Mouse (Mus musculus): ENCODE results near the gene Aspdh. TPM values are rescaled to one million over a fixed set of nuclear protein-coding genes. Genes with fewer than 3 reads are reported as not detected.

Aspdh gene
- total RNA-seq, 1 experiment from 2014 or later: not detected

DNA sequence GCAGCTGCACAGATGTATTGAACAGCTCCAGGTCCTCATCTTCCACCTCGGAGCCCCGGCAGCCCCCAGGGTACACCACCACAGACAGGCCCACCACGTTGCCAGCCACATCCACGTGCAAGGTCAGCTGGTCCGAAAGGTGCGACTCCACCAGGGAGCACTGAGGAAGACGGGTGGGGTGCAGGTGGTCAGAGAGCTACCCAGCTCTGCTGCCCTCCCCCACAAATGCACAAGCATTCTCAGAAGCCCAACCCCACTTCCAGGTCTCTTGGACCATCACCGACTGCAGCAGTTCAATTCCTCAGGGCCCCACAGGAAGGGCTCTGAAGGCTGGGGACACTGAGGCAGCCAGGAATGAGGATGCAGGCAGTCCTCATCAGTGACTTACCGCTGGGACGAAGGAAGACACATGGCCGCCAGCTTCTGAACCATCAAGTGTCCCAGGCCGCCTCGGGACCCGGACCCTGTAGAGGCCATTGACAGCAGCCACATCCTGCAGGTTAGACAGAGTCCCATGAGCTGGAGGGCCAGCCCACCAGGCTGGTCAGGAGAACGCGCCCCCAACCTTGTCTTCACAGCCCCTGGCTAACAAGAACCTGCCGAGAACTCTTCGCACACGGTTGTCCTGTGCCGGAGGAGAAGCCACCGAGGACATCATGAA is 27.1 kb downstream of the Aspdh start:
- ATAC-seq (replicated peaks; ENCODE audit: insufficient number of reproducible peaks, low FRiP score, low TSS enrichment, poor library complexity, severe bottlenecking): no peak

- no peak for ATAC-seq (replicated peaks; ENCODE audit: insufficient number of reproducible peaks, low FRiP score, low TSS enrichment, poor library complexity, severe bottlenecking)
These were observed 29.5 kb downstream of the Aspdh start for GRCm38 (mm10) chr7:44494681-44495080.

GRCm38 (mm10) chr7:44495086-44495485 is 29.9 kb downstream of the Aspdh start:
- ATAC-seq (replicated peaks; ENCODE audit: insufficient number of reproducible peaks, low FRiP score, low TSS enrichment, poor library complexity, severe bottlenecking): no peak

DNA sequence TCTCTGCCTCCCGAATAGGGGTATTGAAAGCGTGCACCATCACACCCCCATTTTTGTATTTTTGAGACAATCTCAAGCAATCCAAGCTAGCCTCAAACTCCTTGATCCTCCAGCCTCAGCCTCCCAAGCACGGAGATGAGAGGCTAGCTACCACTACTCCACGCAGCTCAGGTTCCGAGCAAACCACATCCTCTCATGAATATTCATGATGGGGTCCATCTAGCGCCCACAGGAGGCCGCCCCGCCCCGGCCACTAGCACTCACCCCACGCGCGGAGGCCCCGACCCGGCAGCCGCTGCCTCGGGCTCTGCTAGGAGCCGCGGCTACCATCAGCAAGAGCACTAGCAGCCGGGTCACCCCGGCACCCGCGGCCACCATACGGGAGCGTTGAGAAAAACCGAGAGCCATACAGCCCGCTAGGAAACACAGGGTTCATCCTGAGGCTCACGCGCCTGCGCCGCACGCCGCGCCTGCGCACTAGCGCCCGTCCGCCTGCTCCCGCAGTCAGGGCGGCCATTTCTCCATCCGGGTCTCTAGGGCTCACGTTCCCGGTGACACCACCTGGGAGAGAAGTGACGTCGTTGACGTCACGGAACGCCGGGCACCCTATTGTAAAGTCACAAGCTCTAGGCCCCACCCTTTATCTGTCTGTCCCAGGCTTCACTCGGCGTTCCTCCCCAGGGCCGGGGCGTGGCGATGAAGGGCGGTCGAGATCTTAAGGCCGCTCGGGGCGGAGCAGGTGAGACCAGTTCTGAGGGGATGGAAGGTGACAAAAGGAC is 31.0 kb downstream of the Aspdh start, which contains the start of the genes Emc10 and Fam71e1:
Gene Emc10 (minus strand): TSS at position 538 of the 779 bp plus-strand sequence.
Gene Fam71e1 (plus strand): TSS at position 590 of the 779 bp plus-strand sequence.
- peak; percentile 81 for ATAC-seq (replicated peaks; ENCODE audit: insufficient number of reproducible peaks, low FRiP score, low TSS enrichment, poor library complexity, severe bottlenecking)

GRCm38 (mm10) chr7:44496771-44497109 is 31.5 kb downstream of the Aspdh start:
- ATAC-seq (replicated peaks; ENCODE audit: insufficient number of reproducible peaks, low FRiP score, low TSS enrichment, poor library complexity, severe bottlenecking): no peak

- no peak for ATAC-seq (replicated peaks; ENCODE audit: insufficient number of reproducible peaks, low FRiP score, low TSS enrichment, poor library complexity, severe bottlenecking)
These were observed 32.3 kb downstream of the Aspdh start for GRCm38 (mm10) chr7:44497361-44498055.

DNA sequence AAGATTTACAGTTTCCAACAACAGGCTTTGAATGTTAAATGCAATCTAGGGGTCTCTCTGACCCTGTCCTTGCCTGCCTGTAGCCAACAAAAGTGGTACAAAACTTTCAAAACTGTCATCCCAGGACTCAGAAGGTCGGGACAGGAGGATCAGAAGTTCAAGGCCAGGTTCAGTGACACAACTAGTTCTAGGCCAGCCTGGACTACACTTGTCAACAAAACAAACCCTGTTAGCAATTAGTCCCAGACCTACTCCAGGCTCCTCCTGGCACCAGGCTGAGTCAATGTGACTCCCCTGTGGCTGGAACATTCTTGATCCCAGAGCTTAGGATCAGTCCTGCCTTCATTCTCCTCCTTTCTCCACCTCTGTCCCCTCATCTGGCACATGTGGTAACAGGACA is 33.7 kb downstream of the Aspdh start:
- ATAC-seq (replicated peaks; ENCODE audit: insufficient number of reproducible peaks, low FRiP score, low TSS enrichment, poor library complexity, severe bottlenecking): no peak

GRCm38 (mm10) chr7:44500046-44500445 is 34.9 kb downstream of the Aspdh start:
- no peak for ATAC-seq (replicated peaks; ENCODE audit: insufficient number of reproducible peaks, low FRiP score, low TSS enrichment, poor library complexity, severe bottlenecking)

DNA sequence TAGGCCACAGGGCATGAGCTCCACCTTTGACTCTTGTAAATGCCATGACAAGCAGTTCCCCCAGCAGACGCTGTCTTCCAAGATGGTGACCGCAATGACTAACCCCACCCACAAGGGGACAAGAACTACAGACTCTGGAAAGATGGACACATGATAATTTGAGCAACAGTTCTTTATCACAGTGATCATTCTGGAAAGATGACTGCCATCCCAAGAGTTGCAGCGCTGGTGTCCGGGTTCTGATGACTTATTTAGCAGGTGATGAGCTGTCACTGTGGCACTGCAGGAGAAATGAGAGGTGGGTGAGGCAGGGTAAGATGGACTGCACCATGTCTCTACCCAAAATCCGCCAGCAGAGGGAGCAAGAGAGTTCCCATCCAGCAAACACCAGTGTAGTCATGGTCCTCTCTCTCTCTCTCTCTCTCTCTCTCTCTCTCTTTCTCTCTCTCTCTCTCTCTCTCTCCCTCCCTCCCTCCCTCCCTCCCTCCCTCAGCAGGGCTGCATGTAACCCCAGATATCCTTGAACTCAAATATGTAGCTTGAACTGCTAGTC is 36.4 kb downstream of the Aspdh start:
- ATAC-seq (replicated peaks; ENCODE audit: insufficient number of reproducible peaks, low FRiP score, low TSS enrichment, poor library complexity, severe bottlenecking): peak; percentile 48; the same call in 1 of the 2 replicates

- no peak for ATAC-seq (replicated peaks; ENCODE audit: insufficient number of reproducible peaks, low FRiP score, low TSS enrichment, poor library complexity, severe bottlenecking)
These were observed 42.3 kb downstream of the Aspdh start for GRCm38 (mm10) chr7:44507491-44507890.

Other genes with a start within 250 kb of the Aspdh start
- gene Klk1b5, start 249.4 kb upstream of the Aspdh start, total RNA-seq (2017): not detected in 3 replicates
- gene Klk1, start 240.0 kb upstream of the Aspdh start, total RNA-seq (2017): not detected in 3 replicates
- not detected in 3 replicates for gene Gm36864, start 229.2 kb upstream of the Aspdh start, total RNA-seq (2017)
- gene 1700028J19Rik, start 218.7 kb upstream of the Aspdh start, total RNA-seq (2017): 0.49 to 0.53 TPM in 2 of 3 replicates, not detected in the other
- 28.3 to 44.7 TPM (median 44.0 TPM) in 3 replicates for gene 2410002F23Rik, start 218.7 kb upstream of the Aspdh start, total RNA-seq (2017)
- gene Acp4, start 208.0 kb upstream of the Aspdh start, total RNA-seq (2017): not detected in 3 replicates
- not detected in 3 replicates for gene Gm15517, start 203.9 kb upstream of the Aspdh start, total RNA-seq (2017)
- gene Clec11a, start 158.5 kb upstream of the Aspdh start, total RNA-seq (2017): 0.49 to 1.6 TPM (median 0.85 TPM) in 3 replicates
- gene Shank1, start 155.1 kb upstream of the Aspdh start, total RNA-seq (2017): 0.19 to 1.2 TPM in 2 of 3 replicates, not detected in the other
- gene Syt3, start 81.3 kb upstream of the Aspdh start, total RNA-seq (2017): not detected in 3 replicates
- 3.5 TPM in 1 of 3 replicates, not detected in the others for gene 1700008O03Rik, start 79.6 kb upstream of the Aspdh start, total RNA-seq (2017)
- not detected in 3 replicates for gene Lrrc4b, start 36.4 kb upstream of the Aspdh start, total RNA-seq (2017)
- gene Josd2, start 2.6 kb downstream of the Aspdh start, total RNA-seq (2017): 12.9 to 40.9 TPM (median 17.1 TPM) in 3 replicates
- gene Emc10, start 31.1 kb downstream of the Aspdh start, total RNA-seq (2017): 21.7 to 29.0 TPM (median 23.3 TPM) in 3 replicates
- gene Fam71e1, start 31.2 kb downstream of the Aspdh start, total RNA-seq (2017): 2.0 TPM in 1 of 3 replicates, not detected in the others
- 10.7 TPM in 1 of 3 replicates, not detected in the others for gene Mybpc2, start 59.3 kb downstream of the Aspdh start, total RNA-seq (2017)
- 11.0 to 17.1 TPM (median 14.5 TPM) in 3 replicates for gene Spib, start 66.7 kb downstream of the Aspdh start, total RNA-seq (2017)
- gene Pold1, start 83.5 kb downstream of the Aspdh start, total RNA-seq (2017): 16.1 to 42.8 TPM (median 23.8 TPM) in 3 replicates
- 140 to 243 TPM (median 153 TPM) in 3 replicates for gene Nr1h2, start 88.6 kb downstream of the Aspdh start, total RNA-seq (2017)
- 162 to 248 TPM (median 207 TPM) in 3 replicates for gene Napsa, start 107.0 kb downstream of the Aspdh start, total RNA-seq (2017)
- gene Kcnc3, start 125.3 kb downstream of the Aspdh start, total RNA-seq (2017): 0.19 to 0.43 TPM (median 0.38 TPM) in 3 replicates
- gene Myh14, start 205.5 kb downstream of the Aspdh start, total RNA-seq (2017): not detected in 3 replicates
- gene Izumo2, start 243.4 kb downstream of the Aspdh start, total RNA-seq (2017): not detected in 3 replicates

Measured in monocyte, adult 5-6 weeks (primary cell).